Mouse (Mus musculus) hindbrain, embryonic 14.5 days (tissue): ENCODE measurements around the gene Aldh4a1. TPM values are rescaled to one million over a fixed set of nuclear protein-coding genes. Genes with fewer than 3 reads are reported as not detected.

Experiments used
- ATAC-seq: fragments of 200-750 bp; cut with Nextera tagmentation; 2 replicates; pipeline ENCODE4 v1.8.0; 2017; ENCODE audit warnings: moderate number of reproducible peaks, mild to moderate bottlenecking, moderate TSS enrichment, moderate library complexity; ENCODE audit not compliant: low FRiP score
- DNase-seq: peaks from one replicate; pipeline ENCODE4 v3.0.0-alpha.2; 2015; ENCODE audit warnings: low spot score
- H3K27ac ChIP-seq: fragments of 300-500 bp; sonication (generic); 2 replicates; pipeline ENCODE4 v1.5.1; 2014; ENCODE audit warnings: mild to moderate bottlenecking, moderate library complexity
- H3K27me3 ChIP-seq: fragments of 300-500 bp; sonication (generic); 2 replicates; pipeline ENCODE4 v1.6.1; 2014; ENCODE audit warnings: mild to moderate bottlenecking, low read length, mixed read lengths; ENCODE audit not compliant: control insufficient read depth, insufficient read depth
- H3K36me3 ChIP-seq: fragments of 300-500 bp; sonication (generic); replicated peaks from 2 replicates; pipeline ENCODE4 v1.6.1; 2014; ENCODE audit not compliant: control insufficient read depth, insufficient read depth
- H3K4me1 ChIP-seq: fragments of 300-500 bp; sonication (generic); replicated peaks from 2 replicates; pipeline ENCODE4 v1.6.1; 2014; ENCODE audit warnings: antibody characterized with exemption, low read length, mixed read lengths; ENCODE audit not compliant: control insufficient read depth, insufficient read depth
- H3K4me2 ChIP-seq: fragments of 300-500 bp; sonication (generic); replicated peaks from 2 replicates; pipeline ENCODE4 v1.6.1; 2014; ENCODE audit warnings: mild to moderate bottlenecking, moderate library complexity
- H3K4me3 ChIP-seq: fragments of 300-500 bp; sonication (generic); replicated peaks from 2 replicates; pipeline ENCODE4 v1.5.1; 2014; ENCODE audit warnings: mild to moderate bottlenecking, low read length
- H3K9ac ChIP-seq: fragments of 300-500 bp; sonication (generic); 2 replicates; pipeline ENCODE4 v1.6.1; 2014
- H3K9me3 ChIP-seq: fragments of 300-500 bp; sonication (generic); 2 replicates; pipeline ENCODE4 v1.6.1; 2016; ENCODE audit warnings: low read length; ENCODE audit not compliant: control insufficient read depth
- WGBS: fragments of 180-500 bp; shearing (Covaris S2); extraction: QIAGEN DNeasy Blood & Tissue Kit; methylation state at CpG from one replicate; pipeline ENCODE4 v1.1.7; 2014; 5-methylcytosine and 5-hydroxymethylcytosine counted together
- polyA plus RNA-seq: library from polyadenylated mRNA; unstranded; fragments of >200 nt; fragmentation: Nextera tagmentation; extraction: Ambion mirVana; gene quantifications from 2 replicates; pipeline ENCODE4 v1.2.1, GENCODE M21; 2014

Aldh4a1 gene
- polyA plus RNA-seq, 1 experiment from 2014 or later: 18.1 TPM

DNA sequence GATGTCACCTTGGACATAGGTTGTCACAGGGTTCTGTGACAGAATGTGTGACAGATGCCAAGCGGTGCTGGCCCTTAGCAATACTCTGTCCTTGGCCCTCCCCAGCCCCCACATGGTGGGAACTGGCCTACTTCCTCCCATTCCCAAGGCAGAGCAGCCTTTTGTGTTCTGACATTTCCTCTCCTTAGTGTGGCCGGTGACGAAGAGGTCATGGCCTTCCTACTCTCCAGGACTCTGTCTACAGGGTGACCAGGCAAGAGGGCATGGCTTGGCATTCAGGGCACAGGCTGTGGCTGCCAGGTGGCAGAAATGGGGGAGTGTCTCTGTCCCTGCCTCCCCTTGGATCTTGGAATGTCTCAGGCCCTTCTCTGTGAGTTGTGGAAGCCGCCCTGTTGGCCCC lies 35.3 kb upstream of the Aldh4a1 start:
- Histone ChIP-seq H3K4me1 (peaks cover 8% of the 10 kb centered on the region), H3K9me3 (no peaks in the 10 kb centered on the region), H3K4me3 (no peak overlapping the region), H3K9ac (no peak overlapping the region), H3K36me3 (no peaks in the 10 kb centered on the region), H3K4me2 (no peak overlapping the region), H3K27me3 (no peaks in the 10 kb centered on the region), H3K27ac (no peak overlapping the region)
- 69% methylated on average over 4 of the region's 4 CpGs for WGBS
- DNase-seq (no peak), ATAC-seq (no peak)

DNA sequence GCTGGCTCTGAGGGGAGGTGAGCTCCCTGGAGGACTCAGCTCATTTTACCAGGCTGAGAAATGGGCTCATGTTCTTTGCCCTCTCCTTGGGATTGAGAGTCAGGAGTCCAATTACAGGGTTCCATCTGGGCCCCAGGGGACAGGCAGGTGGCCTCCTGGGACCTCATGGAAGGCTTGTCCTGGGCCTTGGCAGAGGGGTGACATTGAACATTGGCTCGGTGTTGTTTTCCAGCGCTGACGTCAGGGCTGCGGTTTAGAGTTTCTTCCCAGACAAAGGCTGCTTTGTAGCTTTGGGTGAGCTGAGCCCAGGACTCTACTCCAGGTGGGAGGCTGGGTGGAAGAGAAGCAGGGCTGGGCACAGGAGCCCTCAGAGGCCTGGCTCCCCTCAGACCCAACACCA lies 34.9 kb upstream of the Aldh4a1 start:
- no peak overlapping the region for H3K4me2 ChIP-seq
- no peak overlapping the region for H3K4me3 ChIP-seq
- H3K4me1 ChIP-seq: peaks cover 6% of the 10 kb centered on the region
- no peaks in the 10 kb centered on the region for H3K36me3 ChIP-seq
- no peak overlapping the region for H3K27ac ChIP-seq
- DNase-seq (no peak), ATAC-seq (no peak)
- no peak overlapping the region for H3K9ac ChIP-seq
- H3K27me3 ChIP-seq: no peaks in the 10 kb centered on the region
- WGBS: 81% methylated on average over 4 of the region's 4 CpGs
- no peaks in the 10 kb centered on the region for H3K9me3 ChIP-seq

DNA sequence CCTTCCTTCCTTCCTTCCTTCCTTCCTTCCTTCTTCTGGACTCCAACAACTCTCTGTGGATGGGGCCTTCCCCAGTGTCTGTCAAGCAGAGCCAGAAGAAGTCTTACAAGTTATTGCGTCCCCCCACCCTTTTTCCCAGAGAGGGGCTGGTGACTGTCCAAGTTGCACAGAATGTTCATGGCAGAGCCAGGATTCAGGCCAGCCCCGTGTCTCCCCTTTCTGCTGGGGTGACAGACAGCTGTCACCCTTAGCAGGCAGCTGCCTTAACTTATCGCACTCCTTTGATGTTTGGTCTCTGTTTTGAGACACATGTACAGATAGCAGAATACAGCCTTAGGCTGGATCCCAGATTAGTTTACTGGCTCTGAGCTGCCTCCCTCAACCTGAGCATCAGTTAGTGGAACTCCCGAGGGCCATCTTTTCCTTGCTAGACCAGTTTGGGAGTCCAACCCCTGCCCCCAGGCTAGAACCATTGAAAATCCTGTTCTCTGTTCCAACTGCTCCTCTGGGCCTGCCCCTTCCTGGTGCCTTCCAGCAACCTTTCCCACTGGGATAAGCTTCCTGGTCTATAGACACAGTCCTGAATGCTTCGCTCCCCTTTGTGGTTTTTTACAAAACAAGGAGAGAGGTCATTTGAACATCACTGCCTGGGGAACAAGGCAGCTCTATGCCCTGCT lies 33.2 kb upstream of the Aldh4a1 start:
- no peaks in the 10 kb centered on the region for H3K36me3 ChIP-seq
- no peak overlapping the region for H3K9ac ChIP-seq
- WGBS: 63% methylated on average over 5 of the region's 5 CpGs
- no peak for ATAC-seq
- no peaks in the 10 kb centered on the region for H3K9me3 ChIP-seq
- H3K27me3 ChIP-seq: no peaks in the 10 kb centered on the region
- no peak for DNase-seq
- no peak overlapping the region for H3K4me2 ChIP-seq
- H3K4me3 ChIP-seq: no peak overlapping the region
- no peaks in the 10 kb centered on the region for H3K4me1 ChIP-seq
- H3K27ac ChIP-seq: no peak overlapping the region

DNA sequence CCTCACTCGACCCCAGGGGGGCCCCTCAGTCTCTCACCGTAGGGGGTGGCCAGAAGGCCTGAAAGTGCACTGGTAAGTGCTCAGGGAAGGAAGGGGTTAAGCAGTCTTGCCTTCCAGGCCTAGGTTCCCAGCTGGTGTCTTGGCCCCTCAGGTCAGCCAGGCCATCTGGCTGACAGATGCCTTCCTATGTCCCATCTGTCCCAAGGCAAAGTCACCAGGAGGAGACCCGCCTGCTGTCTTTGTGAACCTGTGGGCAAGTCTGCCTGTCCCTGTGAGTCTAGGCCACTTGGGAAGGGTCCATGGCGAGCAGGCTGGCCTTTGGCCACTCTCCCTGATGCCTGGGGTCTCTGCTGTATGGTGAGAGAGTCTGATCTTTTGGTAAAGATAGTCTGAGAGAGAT lies 32.2 kb upstream of the Aldh4a1 start:
- no peak overlapping the region for H3K27ac ChIP-seq
- H3K27me3 ChIP-seq: no peaks in the 10 kb centered on the region
- peaks cover 3% of the 10 kb centered on the region for H3K4me1 ChIP-seq
- H3K4me3 ChIP-seq: no peak overlapping the region
- WGBS: 24% methylated on average over 4 of the region's 4 CpGs
- H3K36me3 ChIP-seq: no peaks in the 10 kb centered on the region
- ATAC-seq: no peak
- no peak overlapping the region for H3K4me2 ChIP-seq
- H3K9ac ChIP-seq: no peak overlapping the region
- H3K9me3 ChIP-seq: no peaks in the 10 kb centered on the region
- peak; percentile 44 for DNase-seq

DNA sequence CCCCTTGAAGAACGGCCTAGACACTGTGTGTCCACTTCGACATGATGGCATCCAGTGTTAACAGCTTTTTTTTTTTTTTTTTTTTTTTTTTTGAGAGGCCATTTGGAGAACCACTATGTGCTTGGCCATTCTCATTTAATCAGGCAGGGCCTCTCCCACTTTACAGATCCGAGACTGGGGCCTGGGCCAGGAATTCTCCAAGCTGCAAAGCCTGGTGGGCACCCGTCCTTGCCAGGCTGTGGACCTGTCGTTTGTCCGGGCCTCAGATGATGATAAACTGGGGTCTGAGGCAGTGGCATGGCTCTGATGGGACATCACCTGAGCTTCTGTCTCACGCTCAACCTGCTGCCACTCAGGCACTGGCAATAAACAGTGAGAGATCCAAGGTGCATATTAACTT lies 29.8 kb upstream of the Aldh4a1 start:
- Histone ChIP-seq H3K36me3 (no peaks in the 10 kb centered on the region), H3K27ac (no peak overlapping the region), H3K9me3 (no peaks in the 10 kb centered on the region), H3K4me3 (no peak overlapping the region), H3K4me1 (peaks cover 27% of the 10 kb centered on the region), H3K9ac (no peak overlapping the region), H3K4me2 (no peak overlapping the region), H3K27me3 (no peaks in the 10 kb centered on the region)
- WGBS: 87% methylated on average over 7 of the region's 7 CpGs
- DNase-seq: no peak
- ATAC-seq: no peak

DNA sequence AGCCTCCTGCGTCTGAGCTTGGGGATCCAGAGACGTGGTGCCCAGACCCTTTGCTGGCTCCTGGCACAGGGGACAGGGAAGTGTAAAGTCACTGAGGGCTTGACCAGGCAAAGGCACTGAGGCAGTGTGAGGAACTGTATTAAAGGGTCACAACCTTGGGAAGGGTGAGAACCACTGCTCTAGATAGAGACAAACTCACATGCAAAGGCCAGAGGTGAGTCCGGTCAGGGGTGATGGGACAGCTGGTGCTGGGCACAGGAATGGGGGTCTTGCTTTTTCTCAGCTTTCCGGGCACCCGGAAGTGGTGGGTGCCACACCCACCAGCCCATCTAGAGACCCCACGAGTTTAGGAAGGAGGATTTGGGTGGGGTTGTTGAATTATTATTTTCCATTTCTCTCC lies 29.3 kb upstream of the Aldh4a1 start:
- Histone ChIP-seq H3K27ac (no peak overlapping the region), H3K36me3 (no peaks in the 10 kb centered on the region), H3K4me2 (no peak overlapping the region), H3K9ac (no peak overlapping the region), H3K4me3 (no peak overlapping the region), H3K27me3 (no peaks in the 10 kb centered on the region), H3K9me3 (no peaks in the 10 kb centered on the region), H3K4me1 (peaks cover 32% of the 10 kb centered on the region)
- no peak for DNase-seq
- ATAC-seq: no peak
- WGBS: 75% methylated on average over 6 of the region's 6 CpGs

DNA sequence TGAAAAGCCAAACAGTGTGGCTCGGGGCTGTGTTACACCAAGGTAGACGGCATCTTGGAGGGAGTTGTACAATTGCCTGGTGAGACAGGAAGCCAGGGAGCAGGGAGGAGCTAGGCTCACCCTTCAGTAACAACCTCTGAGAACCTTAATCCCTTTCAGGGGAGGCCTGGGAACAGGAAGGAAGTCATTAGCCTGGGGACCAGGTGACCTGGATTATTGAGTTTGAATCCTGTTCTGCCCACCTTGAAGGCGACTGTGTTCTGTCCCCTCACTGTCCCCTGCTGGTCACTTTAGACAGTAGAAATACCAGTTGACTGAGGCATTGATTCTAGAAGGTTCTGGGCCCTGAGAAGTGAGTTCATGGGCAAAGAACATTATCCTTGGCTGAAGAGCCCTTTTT lies 28.6 kb upstream of the Aldh4a1 start:
- Histone ChIP-seq H3K9me3 (no peaks in the 10 kb centered on the region), H3K27me3 (no peaks in the 10 kb centered on the region), H3K36me3 (no peaks in the 10 kb centered on the region), H3K4me2 (no peak overlapping the region), H3K27ac (no peak overlapping the region), H3K9ac (no peak overlapping the region), H3K4me1 (peaks cover 39% of the 10 kb centered on the region), H3K4me3 (no peak overlapping the region)
- WGBS: 60% methylated on average over 3 of the region's 3 CpGs
- DNase-seq (no peak), ATAC-seq (no peak)

DNA sequence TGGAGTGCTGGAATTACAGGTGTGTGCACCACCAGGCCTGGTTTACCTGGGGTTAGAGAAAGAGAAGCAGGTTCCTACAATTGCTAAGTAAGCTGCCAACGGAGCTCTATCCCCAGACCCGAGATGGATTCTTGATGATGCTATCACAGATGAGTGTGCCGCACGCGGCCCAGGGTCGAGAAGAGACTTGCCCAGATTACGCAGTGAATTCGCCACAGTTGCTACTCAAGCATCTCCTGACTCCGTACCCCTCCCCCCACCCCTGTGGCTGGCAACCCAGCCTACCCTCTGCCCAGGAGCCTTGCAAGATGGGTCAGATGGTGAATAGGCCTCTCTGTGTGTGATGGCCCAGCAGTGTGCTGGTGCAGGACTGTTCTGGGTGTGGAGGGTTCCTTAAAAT lies 26.0 kb upstream of the Aldh4a1 start:
- DNase-seq (peak; percentile 36), ATAC-seq (no peak)
- H3K9ac ChIP-seq: peak overlapping the region; percentile 34; the same call in 1 of the 2 replicates
- no peaks in the 10 kb centered on the region for H3K9me3 ChIP-seq
- peaks cover 55% of the 10 kb centered on the region for H3K4me1 ChIP-seq
- 20% methylated on average over 9 of the region's 9 CpGs for WGBS
- H3K36me3 ChIP-seq: no peaks in the 10 kb centered on the region
- H3K4me3 ChIP-seq: no peak overlapping the region
- no peak overlapping the region for H3K4me2 ChIP-seq
- peak overlapping the region; percentile 55 for H3K27ac ChIP-seq
- no peaks in the 10 kb centered on the region for H3K27me3 ChIP-seq

DNA sequence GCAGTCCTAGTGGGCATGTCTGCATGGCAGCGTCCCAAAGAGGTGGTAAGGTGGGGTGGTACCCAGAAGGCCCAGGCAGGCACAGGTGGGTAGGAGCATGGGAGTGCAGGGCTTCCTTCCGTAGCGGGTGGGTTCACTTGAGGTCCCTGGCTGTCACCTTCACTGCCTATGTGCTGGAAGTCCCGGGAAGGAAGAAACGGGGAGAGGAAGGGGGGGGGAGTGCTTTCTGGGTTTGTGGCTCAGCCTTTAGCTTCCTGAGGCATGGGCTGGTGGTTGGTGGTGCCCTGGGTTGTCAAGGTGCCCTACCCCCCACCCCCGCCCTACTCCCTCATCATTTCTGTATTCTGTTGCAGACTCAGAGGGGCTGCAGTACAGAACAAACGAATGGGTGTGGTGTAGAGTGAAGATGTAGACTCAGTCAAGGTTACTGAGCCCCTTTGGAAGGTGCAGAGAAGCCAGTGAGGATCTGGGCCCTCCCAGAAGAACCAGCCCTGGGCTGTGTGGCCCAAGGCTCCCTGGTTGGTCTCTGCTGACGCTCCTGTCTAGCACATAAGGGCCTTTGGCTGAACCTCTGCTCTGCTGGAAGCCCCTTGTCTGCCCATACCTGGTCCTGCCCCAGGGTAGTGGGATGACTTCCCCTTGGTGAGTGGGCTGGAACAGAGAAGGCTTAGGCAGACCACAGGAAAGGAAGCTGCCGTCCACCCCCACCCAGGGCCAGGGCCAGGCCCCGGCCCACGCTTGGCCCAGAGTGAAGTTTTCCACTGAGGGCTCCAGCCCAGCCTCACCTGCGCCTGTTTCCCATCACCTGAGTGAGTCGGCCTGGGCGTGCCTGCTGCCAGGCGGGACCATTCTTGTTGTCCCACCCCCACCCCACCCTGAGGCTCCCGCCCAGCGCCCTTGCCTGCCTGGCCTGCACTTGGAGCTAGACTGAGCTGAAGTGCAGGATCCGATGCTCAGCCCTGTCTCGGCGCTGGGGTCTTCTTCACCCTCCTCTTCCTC lies 25.1 kb upstream of the Aldh4a1 start:
- no peaks in the 10 kb centered on the region for H3K27me3 ChIP-seq
- no peaks in the 10 kb centered on the region for H3K36me3 ChIP-seq
- ATAC-seq: no peak
- peak overlapping the region; percentile 34 for H3K9ac ChIP-seq
- peaks cover 55% of the 10 kb centered on the region for H3K4me1 ChIP-seq
- DNase-seq: no peak
- H3K9me3 ChIP-seq: no peaks in the 10 kb centered on the region
- H3K4me2 ChIP-seq: no peak overlapping the region
- H3K4me3 ChIP-seq: no peak overlapping the region
- WGBS: 65% methylated on average over 20 of the region's 20 CpGs
- H3K27ac ChIP-seq: peak overlapping the region; percentile 80
